Mouse (Mus musculus) frontal cortex, adult (tissue): ENCODE results near the gene Eva1c.

Experiments used
- ATAC-seq: cut with Nextera tagmentation; 2 replicates; pipeline ENCODE4 v1.9.2; 2017; ENCODE audit warnings: mild to moderate bottlenecking, moderate library complexity, mixed read lengths; ENCODE audit not compliant: low TSS enrichment

The Eva1c gene

GRCm38 (mm10) chr16:90921471-90922159 is 95.1 kb downstream of the Eva1c start:
- ATAC-seq, result no peak

- ATAC-seq, result no peak
These were observed 98.3 kb downstream of the Eva1c start for GRCm38 (mm10) chr16:90924606-90925370.

GRCm38 (mm10) chr16:90925461-90925860 is 98.9 kb downstream of the Eva1c start:
- ATAC-seq, result peak; percentile 76

- no peak for ATAC-seq
These were observed 100.9 kb downstream of the Eva1c start for GRCm38 (mm10) chr16:90927446-90927845.

- ATAC-seq, result no peak
These were observed 107.1 kb downstream of the Eva1c start for GRCm38 (mm10) chr16:90933534-90934176.

GRCm38 (mm10) chr16:90934193-90934686 is 107.7 kb downstream of the Eva1c start:
- peak; percentile 60 for ATAC-seq

GRCm38 (mm10) chr16:90934687-90935328 is 108.3 kb downstream of the Eva1c start, which contains the start of gene Cfap298:
Cfap298 (minus strand) TSS chr16:90935114.
- peak; percentile 93 for ATAC-seq

GRCm38 (mm10) chr16:90941246-90941645 is 114.7 kb downstream of the Eva1c start:
- no peak for ATAC-seq

GRCm38 (mm10) chr16:90946977-90947376 is 120.5 kb downstream of the Eva1c start:
- no peak for ATAC-seq

- no peak for ATAC-seq
These were observed 123.9 kb downstream of the Eva1c start for GRCm38 (mm10) chr16:90950354-90950963.

- ATAC-seq, result peak; percentile 66
These were observed 126.6 kb downstream of the Eva1c start for GRCm38 (mm10) chr16:90953147-90953546.

GRCm38 (mm10) chr16:90953770-90954169 is 127.3 kb downstream of the Eva1c start:
- no peak for ATAC-seq
